Mouse (Mus musculus): ENCODE measurements at regions not wholly inside any gene's neighbourhood (a gene's known extent, or its start where the extent isn't known, plus 50 kb on each side); places are given as distances from the start of the nearest gene placed in this dataset.

DNA sequence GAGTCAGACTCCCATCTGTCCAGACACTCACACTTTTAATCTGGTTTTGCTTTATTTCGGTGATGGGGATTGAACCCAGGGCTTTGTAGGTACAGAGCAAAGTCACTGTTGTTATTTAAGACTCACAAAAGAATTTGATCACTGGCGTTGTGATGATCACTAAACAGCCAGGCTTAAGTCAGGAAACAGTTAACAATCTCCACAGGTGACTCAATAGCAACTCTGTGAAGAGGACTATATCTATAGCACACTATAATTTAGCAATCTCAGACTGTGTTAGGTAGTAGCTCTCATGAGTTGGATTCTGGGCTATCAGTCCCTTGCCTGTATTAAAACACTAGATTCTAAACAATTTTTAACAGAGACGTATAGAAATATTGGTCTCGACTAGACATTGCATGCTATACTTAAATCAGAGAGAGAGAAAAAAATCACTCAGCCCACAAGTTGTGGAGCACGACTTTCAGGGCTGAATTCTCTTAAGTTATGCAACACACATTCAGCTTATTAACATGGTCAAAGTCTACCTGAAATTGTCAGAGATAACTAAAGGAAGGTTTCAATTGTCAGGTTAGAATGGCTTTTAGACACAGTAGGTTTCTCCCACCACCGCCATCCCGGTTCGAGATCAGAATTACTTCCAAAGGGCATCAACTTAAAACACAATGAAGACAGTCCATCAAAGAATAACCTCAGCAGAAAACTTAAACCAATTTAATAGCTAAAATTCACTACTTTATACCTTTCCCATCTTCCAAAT lies 54.4 kb upstream of the Ifne start:
- Histone ChIP-seq H3K27me3 (ENCODE audit: control insufficient read depth, insufficient read depth, low read length) (peaks cover 37% of the 10 kb centered on the region), H3K4me2 (ENCODE audit: low read depth, low read length) (no peak overlapping the region), H3K9me3 (replicated peaks; ENCODE audit: control insufficient read depth, low read length) (no peaks in the 10 kb centered on the region), H3K27ac (ENCODE audit: low read depth) (no peak overlapping the region), H3K4me3 (ENCODE audit: low read depth, low read length) (no peak overlapping the region), H3K9ac (replicated peaks; ENCODE audit: low read depth, low read length) (no peak overlapping the region), H3K4me1 (ENCODE audit: control insufficient read depth, insufficient read depth) (no peaks in the 10 kb centered on the region), H3K36me3 (replicated peaks; ENCODE audit: control insufficient read depth, insufficient read depth, low read length) (no peaks in the 10 kb centered on the region)
- ATAC-seq (ENCODE audit: insufficient read depth, low read depth) (no peak), DNase-seq (ENCODE audit: low spot score) (no peak)
- TF ChIP-seq EP300 (IDR thresholded peaks at IDR 0.05; ENCODE audit: low read depth) (no peak), CTCF (IDR thresholded peaks at IDR 0.05; ENCODE audit: low read depth) (no peak)
- 76% methylated on average over 8 of the region's 8 CpGs for WGBS

GRCm38 (mm10) chr4:88931217-88931616 lies 51.2 kb upstream of the Ifne start:
- H3K9me3 ChIP-seq (replicated peaks; ENCODE audit: control insufficient read depth, low read length): no peaks in the 10 kb centered on the region
- DNase-seq (ENCODE audit: low spot score): no peak
- H3K4me2 ChIP-seq (ENCODE audit: low read depth, low read length): no peak overlapping the region
- ATAC-seq (ENCODE audit: insufficient read depth, low read depth): no peak
- peaks cover 11% of the 10 kb centered on the region; the same call in 1 of the 2 replicates for H3K27me3 ChIP-seq (ENCODE audit: control insufficient read depth, insufficient read depth, low read length)
- 70% methylated on average over 9 of the region's 9 CpGs for WGBS
- TF ChIP-seq EP300 (IDR thresholded peaks at IDR 0.05; ENCODE audit: low read depth): no peak
- no peak for TF ChIP-seq CTCF (IDR thresholded peaks at IDR 0.05; ENCODE audit: low read depth)
- no peak overlapping the region for H3K27ac ChIP-seq (ENCODE audit: low read depth)
- H3K36me3 ChIP-seq (replicated peaks; ENCODE audit: control insufficient read depth, insufficient read depth, low read length): no peaks in the 10 kb centered on the region
- H3K4me3 ChIP-seq (ENCODE audit: low read depth, low read length): no peak overlapping the region
- H3K4me1 ChIP-seq (ENCODE audit: control insufficient read depth, insufficient read depth): no peaks in the 10 kb centered on the region
- H3K9ac ChIP-seq (replicated peaks; ENCODE audit: low read depth, low read length): no peak overlapping the region
